Comparison of ENCODE assay signal across 8 mouse cellular contexts in the genomic region with DNA sequence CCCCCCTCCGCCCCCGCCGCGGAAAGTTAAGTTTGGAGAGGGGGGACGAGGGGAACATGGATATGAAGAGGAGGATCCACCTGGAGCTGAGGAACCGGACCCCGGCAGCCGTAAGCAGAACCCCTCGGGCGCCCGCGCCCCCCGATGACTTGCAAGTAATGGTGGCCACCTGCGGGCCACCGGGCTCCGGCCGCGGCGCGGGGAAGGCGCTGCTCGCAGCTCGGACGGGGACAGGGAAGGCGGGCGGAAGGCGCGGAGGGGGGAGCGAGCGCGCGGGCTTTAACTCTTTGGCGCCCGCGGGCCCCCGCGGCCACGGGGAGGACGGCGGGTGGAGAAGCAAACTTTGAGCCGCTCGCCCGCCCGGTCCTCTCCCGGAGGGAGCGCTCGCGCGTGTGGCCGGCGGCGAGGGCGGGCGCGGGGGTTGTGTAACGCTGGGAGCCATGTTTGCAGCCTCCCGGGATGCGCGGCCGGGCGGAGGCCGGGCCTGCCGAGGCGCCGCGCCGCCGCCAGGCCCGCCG. TPM values are rescaled to one million over a fixed set of nuclear protein-coding genes. Genes with fewer than 3 reads are reported as not detected.
DNase-seq lines count a peak whose midpoint lies in the region; ATAC-seq and TF ChIP-seq lines count a peak whose summit lies in the region.

No protein-coding gene starts in this region.

- peaks cover 3% of the 10 kb centered on the region for H3K4me1 ChIP-seq in cortical plate, adult 2 months (ENCODE audit: control insufficient read depth, insufficient read depth, low read length)
- H3K4me1 ChIP-seq in intestine, postnatal 0 days (replicated peaks; ENCODE audit: control insufficient read depth, insufficient read depth, low read length) = 0 out of 2 replicates have a peak, but pooled peaks cover 9% of the 10 kb centered on the region
- peaks cover 17% of the 10 kb centered on the region for H3K4me1 ChIP-seq in limb, embryonic 11.5 days (ENCODE audit: control insufficient read depth, insufficient read depth, low read length)
- H3K4me1 ChIP-seq in midbrain, embryonic 14.5 days (ENCODE audit: control insufficient read depth, insufficient read depth, low read length) = peaks cover 13% of the 10 kb centered on the region; the same call in 1 of the 2 replicates

- H3K9me3 ChIP-seq in intestine, postnatal 0 days (ENCODE audit: control insufficient read depth) = no peaks in the 10 kb centered on the region
- H3K9me3 ChIP-seq in limb, embryonic 11.5 days (ENCODE audit: control insufficient read depth, low read length) = no peaks in the 10 kb centered on the region
- no peaks in the 10 kb centered on the region for H3K9me3 ChIP-seq in midbrain, embryonic 14.5 days (ENCODE audit: control insufficient read depth, low read length)

- DNase-seq in adrenal gland, adult (ENCODE audit: inconsistent age in 2 of 2, low spot score in 1 of 2) = peak; percentile 85 to 94
- peak; percentile 47 to 80 for DNase-seq in gastrocnemius, postnatal 36 days
- DNase-seq in limb, embryonic 11.5 days (ENCODE audit: low spot score) = peak; percentile 80
- peak; percentile 81 for DNase-seq in midbrain, embryonic 14.5 days
- DNase-seq in spleen, adult 18-20 months = peak; percentile 74 to 83

- peak overlapping the region; percentile 92 for H3K9ac ChIP-seq in intestine, postnatal 0 days (ENCODE audit: low read depth, low read length)
- peak overlapping the region; percentile 100 for H3K9ac ChIP-seq in limb, embryonic 11.5 days (ENCODE audit: low read length)
- peak overlapping the region; percentile 87 for H3K9ac ChIP-seq in midbrain, embryonic 14.5 days (replicated peaks; ENCODE audit: low read length)

- peak overlapping the region; percentile 99 for H3K27ac ChIP-seq in cortical plate, adult 2 months (ENCODE audit: insufficient read depth, low read length)
- peak overlapping the region; percentile 97 for H3K27ac ChIP-seq in intestine, postnatal 0 days (ENCODE audit: low read depth, low read length)
- peak overlapping the region; percentile 100 for H3K27ac ChIP-seq in limb, embryonic 11.5 days (replicated peaks; ENCODE audit: low read depth, low read length)
- H3K27ac ChIP-seq in midbrain, embryonic 14.5 days (replicated peaks; ENCODE audit: low read depth, low read length) = peak overlapping the region; percentile 97

- peak; percentile 35 for ATAC-seq in intestine, postnatal 0 days
- ATAC-seq in limb, embryonic 11.5 days (ENCODE audit: insufficient number of reproducible peaks, low FRiP score, low TSS enrichment, low read depth) = peak; percentile 41; the same call in 1 of the 2 replicates
- peak; percentile 47 for ATAC-seq in midbrain, embryonic 14.5 days (ENCODE audit: low FRiP score, low TSS enrichment)
- no peak for ATAC-seq in megakaryocyte-erythroid progenitor cell, adult 5-6 weeks (replicated peaks; ENCODE audit: low FRiP score, low TSS enrichment, poor library complexity, severe bottlenecking)

- H3K4me3 ChIP-seq in cortical plate, adult 2 months (ENCODE audit: insufficient read depth, low read length) = peak overlapping the region; percentile 41
- H3K4me3 ChIP-seq in intestine, postnatal 0 days (ENCODE audit: low read depth, low read length) = peak overlapping the region; percentile 89
- peak overlapping the region; percentile 93 for H3K4me3 ChIP-seq in limb, embryonic 11.5 days (ENCODE audit: low read depth, low read length)
- H3K4me3 ChIP-seq in midbrain, embryonic 14.5 days (replicated peaks; ENCODE audit: low read depth, low read length) = peak overlapping the region; percentile 78

- no peaks in the 10 kb centered on the region for H3K27me3 ChIP-seq in intestine, postnatal 0 days (replicated peaks; ENCODE audit: control insufficient read depth, insufficient read depth, low read length)
- H3K27me3 ChIP-seq in limb, embryonic 11.5 days (ENCODE audit: control insufficient read depth, insufficient read depth, low read length) = no peaks in the 10 kb centered on the region
- H3K27me3 ChIP-seq in midbrain, embryonic 14.5 days (ENCODE audit: control insufficient read depth, insufficient read depth, low read length) = no peaks in the 10 kb centered on the region

- peak overlapping the region; percentile 90 for H3K4me2 ChIP-seq in intestine, postnatal 0 days (replicated peaks; ENCODE audit: low read depth)
- H3K4me2 ChIP-seq in limb, embryonic 11.5 days (ENCODE audit: low read depth, severe bottlenecking) = peak overlapping the region; percentile 71
- peak overlapping the region; percentile 91 for H3K4me2 ChIP-seq in midbrain, embryonic 14.5 days (ENCODE audit: low read length)

- no peaks in the 10 kb centered on the region for H3K36me3 ChIP-seq in intestine, postnatal 0 days (ENCODE audit: control insufficient read depth, insufficient read depth)
- H3K36me3 ChIP-seq in limb, embryonic 11.5 days (ENCODE audit: control insufficient read depth, insufficient read depth, low read length) = no peaks in the 10 kb centered on the region
- H3K36me3 ChIP-seq in midbrain, embryonic 14.5 days (ENCODE audit: control insufficient read depth, insufficient read depth, low read length) = no peaks in the 10 kb centered on the region

- TF ChIP-seq POLR2A in cortical plate, adult 2 months (IDR thresholded peaks at IDR 0.05; ENCODE audit: extremely low read depth, insufficient read depth, low read length) = no peak

- intact Hi-C loops in gastrocnemius, postnatal 36 days (cut with DNase I) = no loop called here

- no peak for TF ChIP-seq CTCF in cortical plate, adult 2 months (IDR thresholded peaks at IDR 0.05; ENCODE audit: extremely low read depth, insufficient read depth, low read length)
- TF ChIP-seq CTCF in intestine, postnatal 0 days (IDR thresholded peaks at IDR 0.05; ENCODE audit: low read depth) = no peak

- 1% methylated on average over 32 of the region's 70 CpGs for whole genome bisulfite sequencing in intestine, postnatal 0 days
- WGBS in limb, embryonic 11.5 days = 0% methylated on average over 33 of the region's 70 CpGs
- WGBS in midbrain, embryonic 14.5 days = under 1% methylated on average over 56 of the region's 70 CpGs

RNA-seq across cellular contexts. Expression of a gene that starts 0.6 kb away (rescaled TPM):
- 37.2 and 38.6 TPM in 2 replicates for polyA plus RNA-seq in cortical plate, adult 2 months (2012; rRNA removed)
- total RNA-seq in gastrocnemius, postnatal 36 days (2021) = 10 to 100 TPM; 54.4 to 64.0 TPM
- 98.5 and 105 TPM in 2 replicates for polyA plus RNA-seq in intestine, postnatal 0 days (2015; fragmentation: Nextera tagmentation; extraction: Ambion mirVana)
- 403 and 422 TPM in 2 replicates for polyA plus RNA-seq in limb, embryonic 11.5 days (2014; fragmentation: Nextera tagmentation; extraction: Ambion mirVana)
- 64.0 and 70.4 TPM in 2 replicates for polyA plus RNA-seq in midbrain, embryonic 14.5 days (2014; fragmentation: Nextera tagmentation; extraction: Ambion mirVana)
- total RNA-seq in megakaryocyte-erythroid progenitor cell, adult 5-6 weeks (2014; fragmentation: Nextera tagmentation) = 736 and 1,006 TPM in 2 replicates
- total RNA-seq in megakaryocyte-erythroid progenitor cell, adult 5-6 weeks (2017) = 180 and 265 TPM in 2 replicates

RNA-seq across cellular contexts. Expression of a gene that starts 37.7 kb away (rescaled TPM):
- 18.4 and 18.6 TPM in 2 replicates for polyA plus RNA-seq in cortical plate, adult 2 months (2012; rRNA removed)
- total RNA-seq in gastrocnemius, postnatal 36 days (2021) = 10 to 100 TPM; 15.6 to 18.0 TPM
- 67.4 and 81.3 TPM in 2 replicates for polyA plus RNA-seq in intestine, postnatal 0 days (2015; fragmentation: Nextera tagmentation; extraction: Ambion mirVana)
- 94.8 and 98.0 TPM in 2 replicates for polyA plus RNA-seq in limb, embryonic 11.5 days (2014; fragmentation: Nextera tagmentation; extraction: Ambion mirVana)
- 47.3 and 47.5 TPM in 2 replicates for polyA plus RNA-seq in midbrain, embryonic 14.5 days (2014; fragmentation: Nextera tagmentation; extraction: Ambion mirVana)
- total RNA-seq in megakaryocyte-erythroid progenitor cell, adult 5-6 weeks (2014; fragmentation: Nextera tagmentation) = 58.0 and 77.3 TPM in 2 replicates
- 57.8 and 68.7 TPM in 2 replicates for total RNA-seq in megakaryocyte-erythroid progenitor cell, adult 5-6 weeks (2017)

RNA-seq across cellular contexts. Expression of a gene that starts 38.0 kb away (rescaled TPM):
- not detected in 2 replicates for polyA plus RNA-seq in cortical plate, adult 2 months (2012; rRNA removed)
- not detected for total RNA-seq in gastrocnemius, postnatal 36 days (2021)
- 0.21 and 0.22 TPM in 2 replicates for polyA plus RNA-seq in intestine, postnatal 0 days (2015; fragmentation: Nextera tagmentation; extraction: Ambion mirVana)
- 13.5 and 13.9 TPM in 2 replicates for polyA plus RNA-seq in limb, embryonic 11.5 days (2014; fragmentation: Nextera tagmentation; extraction: Ambion mirVana)
- polyA plus RNA-seq in midbrain, embryonic 14.5 days (2014; fragmentation: Nextera tagmentation; extraction: Ambion mirVana) = 0.12 TPM in 1 of 2 replicates, not detected in the other
- 120 and 199 TPM in 2 replicates for total RNA-seq in megakaryocyte-erythroid progenitor cell, adult 5-6 weeks (2014; fragmentation: Nextera tagmentation)
- 129 and 182 TPM in 2 replicates for total RNA-seq in megakaryocyte-erythroid progenitor cell, adult 5-6 weeks (2017)

Comparison
In these comparisons a context has a peak if more than half of its experiments do, and no peak if none do; other contexts are left out.
1. H3K4me3 ChIP-seq: peak in every context shown above with its lines; median percentile 93 in limb, embryonic 11.5 days; 89 in intestine, postnatal 0 days; 78 in midbrain, embryonic 14.5 days; 41 in cortical plate, adult 2 months.
2. RNA of a gene that starts 38.0 kb away (polyA plus RNA-seq): 13.5 to 13.9 TPM in limb, embryonic 11.5 days; 0.21 to 0.22 TPM in intestine, postnatal 0 days, 0.12 TPM in midbrain, embryonic 14.5 days and not detected in cortical plate, adult 2 months; every median in the first group is over 10 times any median in the second.
3. Peak in every context shown above with its lines, with median percentiles within 50 percentile points of each other: DNase-seq, H3K27ac ChIP-seq, H3K4me2 ChIP-seq and H3K9ac ChIP-seq.